Mouse (Mus musculus): ENCODE data around the gene Col23a1. TPM values are rescaled to one million over a fixed set of nuclear protein-coding genes. Genes with fewer than 3 reads are reported as not detected.

Gene Col23a1
- polyA plus RNA-seq (2015; fragmentation: Nextera tagmentation; extraction: Ambion mirVana), result 24.9 and 25.0 TPM in 2 replicates

DNA sequence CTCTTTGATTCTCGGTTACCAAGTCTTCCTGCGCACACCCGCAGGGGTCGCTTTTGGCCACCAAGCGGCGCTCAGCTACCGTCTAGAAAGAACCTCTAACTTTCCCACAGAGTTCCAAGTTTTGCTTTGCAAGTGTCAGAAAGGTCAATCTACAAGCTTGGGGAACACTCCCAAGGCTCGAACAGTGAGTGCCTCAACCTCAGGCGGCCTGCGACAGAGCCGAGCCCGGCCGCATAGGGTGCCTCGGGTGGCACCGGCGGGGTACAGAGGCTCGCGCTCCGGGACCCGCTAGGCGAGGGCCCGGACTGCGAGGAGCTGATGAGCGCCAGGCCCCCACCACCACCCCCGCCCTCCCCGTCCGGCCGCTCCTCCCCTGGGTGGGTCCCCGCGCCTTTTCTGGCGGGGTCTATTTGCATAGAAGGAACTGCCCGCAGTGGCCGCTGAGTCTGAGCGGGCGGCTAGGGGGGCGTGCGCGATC is at the start of gene Col23a1:
Gene Col23a1, plus strand, starts transcription at position 357 of the 478 bp plus-strand sequence.
- 0 out of 2 replicates have a peak, but pooled peaks cover 3% of the 10 kb centered on the region for H3K36me3 ChIP-seq
- ATAC-seq (ENCODE audit: borderline replicate concordance, extremely low read depth, low FRiP score, low TSS enrichment), result peak; percentile 95
- peak within 1 kb of the TSS; percentile 71 for H3K9ac ChIP-seq
- peaks cover 24% of the 10 kb centered on the region for H3K4me1 ChIP-seq
- H3K9me3 ChIP-seq, result no peaks in the 10 kb centered on the region
- H3K27me3 ChIP-seq, result peaks cover 14% of the 10 kb centered on the region; the same call in 1 of the 2 replicates
- H3K27ac ChIP-seq, result peak within 1 kb of the TSS; percentile 81
- H3K4me3 ChIP-seq, result peak within 1 kb of the TSS; percentile 72
- H3K4me2 ChIP-seq, result peak within 1 kb of the TSS; percentile 95
- WGBS, result under 1% methylated on average over 38 of the region's 38 CpGs

DNA sequence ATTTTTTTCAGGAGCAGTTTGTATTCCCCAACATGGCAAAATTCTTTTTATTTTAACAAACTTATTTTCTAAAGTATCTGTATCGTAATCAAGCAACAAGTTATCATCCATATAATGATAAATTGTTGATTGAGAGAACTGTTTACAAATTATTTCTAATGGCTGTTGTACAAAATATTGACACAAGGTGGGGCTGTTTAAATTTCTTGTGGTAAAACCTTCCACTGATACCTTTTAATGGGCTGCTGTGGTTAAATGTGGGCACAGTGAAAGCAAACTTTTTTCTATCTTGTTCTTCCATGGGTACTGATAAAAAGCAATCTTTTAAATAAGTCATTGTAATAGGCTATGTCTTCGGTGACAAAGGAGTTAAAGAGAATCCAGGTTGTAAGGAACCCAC is 46.8 kb upstream of the Col23a1 start:
- Histone ChIP-seq H3K4me1 (no peaks in the 10 kb centered on the region), H3K36me3 (no peaks in the 10 kb centered on the region), H3K9me3 (no peaks in the 10 kb centered on the region), H3K4me2 (no peak overlapping the region), H3K4me3 (no peak overlapping the region), H3K9ac (no peak overlapping the region), H3K27ac (no peak overlapping the region), H3K27me3 (no peaks in the 10 kb centered on the region)
- ATAC-seq (ENCODE audit: borderline replicate concordance, extremely low read depth, low FRiP score, low TSS enrichment), result no peak
- 78% methylated on average over 2 of the region's 2 CpGs for WGBS

DNA sequence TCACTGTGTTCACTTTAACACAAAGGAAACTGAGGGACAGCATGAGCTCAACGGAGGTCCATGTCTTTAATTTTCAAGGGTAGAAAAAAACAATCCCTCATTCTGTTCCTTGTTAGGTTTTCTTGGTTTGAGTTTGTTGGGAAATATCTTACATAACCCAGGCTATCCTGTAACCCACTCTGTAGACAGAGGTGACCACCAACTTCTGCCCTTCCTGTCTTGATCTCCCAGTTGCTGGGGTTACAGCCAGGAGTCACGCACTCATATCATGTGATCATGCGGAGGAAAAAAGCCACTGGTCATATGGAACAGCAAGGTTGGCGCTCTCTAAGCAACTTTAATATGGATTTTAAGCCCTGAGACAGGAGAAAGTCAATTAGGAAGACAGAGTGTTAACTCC is 32.7 kb upstream of the Col23a1 start:
- no peak overlapping the region for H3K9ac ChIP-seq
- H3K4me3 ChIP-seq, result no peak overlapping the region
- ATAC-seq (ENCODE audit: borderline replicate concordance, extremely low read depth, low FRiP score, low TSS enrichment), result no peak
- H3K27me3 ChIP-seq, result no peaks in the 10 kb centered on the region
- H3K4me1 ChIP-seq, result no peaks in the 10 kb centered on the region
- H3K27ac ChIP-seq, result no peak overlapping the region
- H3K36me3 ChIP-seq, result no peaks in the 10 kb centered on the region
- 82% methylated on average over 4 of the region's 4 CpGs for WGBS
- no peaks in the 10 kb centered on the region for H3K9me3 ChIP-seq
- H3K4me2 ChIP-seq, result no peak overlapping the region

DNA sequence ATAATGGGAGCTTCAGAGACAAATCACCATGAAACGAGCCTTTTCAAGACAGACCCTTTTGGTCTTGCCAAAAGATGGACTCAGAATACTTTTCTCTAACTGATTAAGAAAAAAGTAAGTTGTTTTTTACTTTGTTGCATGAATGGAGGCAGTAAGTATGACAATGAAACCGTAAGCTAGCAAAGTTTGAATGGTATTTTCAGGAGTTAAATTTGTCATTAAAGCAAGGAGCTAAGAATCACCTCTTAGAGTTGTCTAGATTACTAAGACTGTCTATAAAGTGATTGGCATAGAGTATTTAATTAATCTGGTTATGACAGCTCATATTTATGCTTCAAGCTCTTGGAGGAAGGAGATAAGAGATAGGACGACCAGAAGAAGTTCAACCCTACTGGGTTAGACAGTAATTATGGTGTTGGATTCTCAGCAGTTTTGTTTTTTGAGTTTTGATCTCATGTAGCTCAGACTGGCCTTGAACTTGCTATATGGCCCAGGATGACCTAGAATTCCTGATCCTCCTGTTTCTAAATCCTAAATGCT is 28.0 kb upstream of the Col23a1 start, which contains the start of gene Clk4:
Gene Clk4, plus strand, starts transcription at position 51 of the 540 bp plus-strand sequence.
- 76% methylated on average over 3 of the region's 3 CpGs for WGBS
- peak within 1 kb of the TSS; percentile 86 for H3K4me2 ChIP-seq
- H3K27me3 ChIP-seq, result no peaks in the 10 kb centered on the region
- no peaks in the 10 kb centered on the region for H3K9me3 ChIP-seq
- peak within 1 kb of the TSS; percentile 69 for H3K4me3 ChIP-seq
- peak within 1 kb of the TSS; percentile 80 for H3K27ac ChIP-seq
- H3K4me1 ChIP-seq, result peaks cover 25% of the 10 kb centered on the region
- H3K9ac ChIP-seq, result peak within 1 kb of the TSS; percentile 91
- no peaks in the 10 kb centered on the region for H3K36me3 ChIP-seq
- ATAC-seq (ENCODE audit: borderline replicate concordance, extremely low read depth, low FRiP score, low TSS enrichment), result no peak

DNA sequence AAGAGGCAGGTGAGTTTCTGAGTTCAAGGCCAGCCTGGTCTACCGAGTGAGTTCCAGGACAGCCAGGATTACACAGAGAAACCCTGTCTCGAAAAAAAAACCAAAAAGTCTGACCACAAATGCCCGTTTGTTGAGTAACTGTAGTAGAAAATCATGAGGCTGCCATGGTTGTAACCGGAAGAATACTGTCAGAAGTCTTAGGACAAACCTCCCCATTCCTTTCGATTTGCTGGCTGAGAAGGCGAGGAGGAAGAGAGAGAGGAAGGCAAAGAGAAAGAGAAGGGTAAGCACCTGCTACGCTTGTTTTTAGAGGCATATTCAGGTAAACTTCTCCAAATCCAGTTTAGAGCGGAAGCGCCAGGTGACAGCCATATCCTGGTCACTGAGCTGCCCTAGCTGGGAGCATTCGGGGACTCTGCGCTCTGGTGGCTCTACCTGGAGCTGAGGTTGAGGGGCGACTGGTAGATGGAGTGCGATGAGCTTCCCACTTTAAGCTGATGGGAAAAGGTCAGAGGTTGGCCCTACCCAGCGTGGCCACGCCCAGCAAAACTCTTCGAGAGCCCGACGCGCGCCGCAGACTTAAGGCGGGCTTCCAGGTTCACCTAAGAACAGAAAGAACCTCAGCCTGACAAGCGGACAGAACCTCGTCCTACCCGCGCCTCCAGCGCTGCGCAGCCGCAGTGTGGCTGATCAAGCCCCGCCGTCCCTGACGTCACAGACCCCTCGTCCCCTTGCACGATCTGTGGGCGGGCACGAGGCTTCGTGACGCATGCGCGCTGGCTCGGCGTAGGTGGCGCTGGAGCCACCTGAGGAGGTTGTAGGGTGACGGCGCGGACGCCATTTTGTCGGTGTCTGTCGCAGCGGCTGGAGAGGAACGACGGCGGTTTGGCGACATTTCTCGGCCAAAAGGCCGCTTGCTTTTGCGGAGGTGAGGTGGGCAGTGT is 27.1 kb upstream of the Col23a1 start, which contains the start of gene BC049762:
Gene BC049762, minus strand, starts transcription at position 705 of the 944 bp plus-strand sequence.
- Histone ChIP-seq H3K27me3 (no peaks in the 10 kb centered on the region), H3K36me3 (peaks cover 7% of the 10 kb centered on the region; the same call in 1 of the 2 replicates), H3K4me1 (peaks cover 29% of the 10 kb centered on the region), H3K27ac (peak within 1 kb of the TSS; percentile 87), H3K4me2 (peak within 1 kb of the TSS; percentile 86), H3K4me3 (peak within 1 kb of the TSS; percentile 69), H3K9me3 (no peaks in the 10 kb centered on the region), H3K9ac (peak within 1 kb of the TSS; percentile 91)
- ATAC-seq (ENCODE audit: borderline replicate concordance, extremely low read depth, low FRiP score, low TSS enrichment), result peak; percentile 97
- 7% methylated on average over 57 of the region's 57 CpGs for WGBS

DNA sequence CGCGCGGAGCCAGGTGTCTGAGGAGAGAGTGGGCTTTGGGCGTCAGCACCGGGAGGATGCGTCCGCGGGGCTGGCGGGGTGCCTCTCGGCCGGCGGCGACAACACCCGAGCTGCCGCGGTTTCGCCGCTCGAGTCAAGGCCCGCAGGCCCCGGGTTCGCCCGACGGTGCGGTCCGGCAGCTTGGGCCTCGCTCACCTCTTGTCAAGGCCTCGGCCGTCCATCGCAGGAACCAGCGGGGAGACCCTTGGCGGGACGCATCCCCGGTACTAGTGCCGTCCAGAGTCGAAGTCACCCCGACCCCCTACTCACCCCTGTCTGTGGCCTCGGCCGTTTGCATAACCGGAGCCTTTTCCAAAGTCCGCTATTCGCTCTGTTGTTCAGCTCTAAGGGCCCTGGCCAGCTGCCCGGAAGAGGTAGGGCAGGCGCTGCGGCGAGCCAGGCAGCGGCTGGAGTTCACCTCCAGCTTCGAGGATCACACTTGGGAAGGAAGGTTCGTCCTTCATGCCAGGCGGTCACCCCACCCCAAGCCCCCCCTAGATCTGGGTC is 26.4 kb upstream of the Col23a1 start:
- peaks cover 29% of the 10 kb centered on the region for H3K4me1 ChIP-seq
- H3K4me3 ChIP-seq, result peak overlapping the region; percentile 69
- peaks cover 7% of the 10 kb centered on the region; the same call in 1 of the 2 replicates for H3K36me3 ChIP-seq
- peak; percentile 55 for ATAC-seq (ENCODE audit: borderline replicate concordance, extremely low read depth, low FRiP score, low TSS enrichment)
- peak overlapping the region; percentile 86 for H3K4me2 ChIP-seq
- H3K27ac ChIP-seq, result peak overlapping the region; percentile 87
- H3K27me3 ChIP-seq, result no peaks in the 10 kb centered on the region
- peak overlapping the region; percentile 91 for H3K9ac ChIP-seq
- WGBS, result under 1% methylated on average over 50 of the region's 50 CpGs
- H3K9me3 ChIP-seq, result no peaks in the 10 kb centered on the region

DNA sequence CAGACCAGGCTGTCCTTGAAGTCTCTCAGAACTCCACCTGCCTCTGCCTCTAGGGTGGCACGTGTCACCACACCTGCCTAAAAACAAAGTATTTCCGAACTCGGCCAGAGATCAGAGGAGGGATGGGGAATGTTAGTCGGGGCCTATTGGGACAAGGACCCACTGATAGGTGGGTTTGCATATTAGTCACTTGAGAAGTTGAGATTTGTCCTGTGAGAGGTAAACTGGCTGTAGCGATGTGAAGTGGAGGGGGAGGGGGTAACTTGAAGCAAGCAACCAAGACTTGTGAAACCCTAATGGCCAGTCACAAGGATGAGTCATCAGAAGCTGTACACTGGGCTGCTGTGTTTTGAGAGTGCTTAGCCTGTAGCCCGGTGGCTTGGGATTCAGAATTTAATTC is 25.4 kb upstream of the Col23a1 start:
- no peak for ATAC-seq (ENCODE audit: borderline replicate concordance, extremely low read depth, low FRiP score, low TSS enrichment)
- Histone ChIP-seq H3K4me2 (peak overlapping the region; percentile 86), H3K9ac (peak overlapping the region; percentile 25; the same call in 1 of the 2 replicates), H3K4me1 (peaks cover 29% of the 10 kb centered on the region), H3K27ac (0 out of 2 replicates have a peak overlapping the region, but pooled peaks have one; percentile 87), H3K9me3 (no peaks in the 10 kb centered on the region), H3K36me3 (peaks cover 10% of the 10 kb centered on the region; the same call in 1 of the 2 replicates), H3K27me3 (no peaks in the 10 kb centered on the region), H3K4me3 (peak overlapping the region; percentile 69)
- WGBS, result 9% methylated on average over 6 of the region's 6 CpGs

DNA sequence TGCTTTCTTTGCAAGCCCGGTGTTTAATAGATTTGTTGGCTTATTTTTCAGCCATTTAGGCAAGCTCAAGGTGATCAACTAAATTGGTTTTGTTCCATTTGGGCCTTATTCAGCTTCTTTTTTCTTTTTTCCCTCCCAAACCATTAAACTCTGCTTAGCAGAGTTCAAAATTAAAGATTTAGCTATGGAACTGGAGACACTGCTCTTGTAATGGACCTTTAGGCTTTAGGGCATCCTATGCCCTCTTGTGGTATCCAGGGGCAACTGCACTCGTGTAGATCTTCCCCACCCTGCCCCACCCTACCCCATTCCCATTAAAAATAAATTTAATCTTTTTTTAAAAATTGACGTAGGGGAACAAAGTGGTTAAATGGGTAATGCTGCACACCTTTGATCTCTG is 24.4 kb upstream of the Col23a1 start:
- 43% methylated on average over 3 of the region's 3 CpGs for WGBS
- peak overlapping the region; percentile 69; the same call in 1 of the 2 replicates for H3K4me3 ChIP-seq
- ATAC-seq (ENCODE audit: borderline replicate concordance, extremely low read depth, low FRiP score, low TSS enrichment), result no peak
- peaks cover 29% of the 10 kb centered on the region for H3K4me1 ChIP-seq
- H3K4me2 ChIP-seq, result peak overlapping the region; percentile 86
- no peaks in the 10 kb centered on the region for H3K9me3 ChIP-seq
- peaks cover 14% of the 10 kb centered on the region for H3K36me3 ChIP-seq
- H3K27ac ChIP-seq, result no peak overlapping the region
- H3K9ac ChIP-seq, result no peak overlapping the region
- H3K27me3 ChIP-seq, result no peaks in the 10 kb centered on the region

DNA sequence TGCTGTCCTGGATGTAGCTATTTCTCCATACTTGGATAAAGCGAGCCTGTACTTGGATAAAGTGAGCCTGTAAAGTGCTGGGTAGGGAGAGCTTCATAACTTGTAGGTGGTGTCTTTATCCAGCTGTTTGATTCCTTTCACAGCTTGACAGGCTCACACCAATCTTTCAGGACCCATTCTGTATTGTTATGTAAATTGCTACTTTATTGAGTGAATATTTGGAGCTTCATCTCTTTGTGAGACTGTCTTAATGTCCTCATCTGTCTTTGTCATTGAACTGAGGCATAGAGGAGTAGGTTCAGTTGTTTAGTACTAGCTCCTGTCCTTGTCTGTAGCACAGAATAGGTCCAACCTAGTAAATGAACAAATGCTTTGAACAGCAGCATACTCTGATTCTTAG is 15.3 kb upstream of the Col23a1 start:
- Histone ChIP-seq H3K36me3 (peaks cover 70% of the 10 kb centered on the region), H3K4me3 (no peak overlapping the region), H3K9me3 (no peaks in the 10 kb centered on the region), H3K9ac (no peak overlapping the region), H3K4me2 (no peak overlapping the region), H3K4me1 (no peaks in the 10 kb centered on the region), H3K27me3 (no peaks in the 10 kb centered on the region), H3K27ac (no peak overlapping the region)
- ATAC-seq (ENCODE audit: borderline replicate concordance, extremely low read depth, low FRiP score, low TSS enrichment), result no peak
- WGBS, result 83% methylated on average over 1 of the region's 1 CpGs

DNA sequence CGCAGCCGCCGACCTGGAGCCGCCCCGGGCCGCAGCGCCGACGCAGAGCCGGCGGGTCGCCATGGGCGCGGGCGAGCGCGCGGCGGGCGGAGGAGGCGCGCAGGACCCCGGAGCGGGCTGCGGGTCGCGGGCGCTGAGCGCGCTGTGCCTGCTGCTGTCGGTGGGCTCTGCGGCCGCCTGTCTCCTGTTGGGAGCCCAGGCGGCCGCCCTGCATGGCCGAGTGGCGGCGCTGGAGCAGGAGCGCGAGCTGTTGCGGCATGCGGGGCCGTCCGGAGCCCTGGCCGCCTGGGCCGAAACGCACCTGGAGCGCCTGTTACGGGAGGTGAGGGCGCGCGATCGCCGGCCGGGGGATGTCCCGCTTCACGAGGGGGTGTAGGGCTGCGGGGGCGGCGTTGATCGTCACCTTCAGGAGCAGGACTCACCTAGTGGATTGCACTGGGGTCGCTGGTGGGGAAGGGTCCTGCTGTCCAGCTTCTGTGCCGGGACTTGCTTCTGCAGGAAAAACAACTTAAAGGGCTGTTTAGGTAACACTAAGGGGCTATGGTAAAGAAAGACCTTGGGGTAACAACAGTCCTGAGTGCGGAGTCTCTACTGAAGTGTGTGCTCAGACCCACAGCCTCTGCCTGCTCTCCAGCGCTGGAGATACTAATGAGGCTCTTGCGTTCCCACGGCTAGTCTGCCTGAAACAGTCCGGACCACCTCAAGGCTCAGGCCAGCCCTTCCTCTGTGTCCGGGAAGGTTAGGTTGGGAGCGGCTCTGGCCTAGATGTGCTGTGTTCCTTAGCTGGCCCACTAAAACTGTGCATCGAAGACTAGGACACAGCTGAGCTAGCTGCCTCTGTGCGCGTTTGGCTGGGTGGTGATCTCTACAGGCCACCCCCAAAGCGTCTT is 591 bp downstream of the Col23a1 start:
- Histone ChIP-seq H3K4me2 (peak overlapping the region; percentile 95), H3K9me3 (no peaks in the 10 kb centered on the region), H3K27me3 (peaks cover 14% of the 10 kb centered on the region; the same call in 1 of the 2 replicates), H3K36me3 (0 out of 2 replicates have a peak, but pooled peaks cover under 1% of the 10 kb centered on the region), H3K27ac (peak overlapping the region; percentile 81), H3K4me3 (peak overlapping the region; percentile 72), H3K4me1 (peaks cover 24% of the 10 kb centered on the region), H3K9ac (peak overlapping the region; percentile 71)
- peak; percentile 79 for ATAC-seq (ENCODE audit: borderline replicate concordance, extremely low read depth, low FRiP score, low TSS enrichment)
- WGBS, result 1% methylated on average over 73 of the region's 74 CpGs
